Mouse (Mus musculus) forebrain, embryonic 14.5 days (tissue): ENCODE results near the gene Zfp653. TPM values are rescaled to one million over a fixed set of nuclear protein-coding genes. Genes with fewer than 3 reads are reported as not detected.

Source experiments
- ATAC-seq: fragments of 200-750 bp; cut with Nextera tagmentation; 2 replicates; pipeline ENCODE4 v1.8.0; 2017; ENCODE audit warnings: mild to moderate bottlenecking, moderate library complexity
- DNase-seq: peaks from one replicate; pipeline ENCODE4 v3.0.0-alpha.2; 2015; ENCODE audit warnings: low spot score
- H3K27ac ChIP-seq: fragments of 300-500 bp; sonication (generic); 2 replicates; pipeline ENCODE4 v1.5.1; 2014; ENCODE audit warnings: low read depth, mild to moderate bottlenecking, control low read depth, low read length, moderate library complexity
- H3K27me3 ChIP-seq: fragments of 300-500 bp; sonication (generic); replicated peaks from 2 replicates; pipeline ENCODE4 v1.6.1; 2014; ENCODE audit warnings: low read length, control low read depth, mixed read lengths; ENCODE audit not compliant: control insufficient read depth, insufficient read depth
- H3K36me3 ChIP-seq: fragments of 300-500 bp; sonication (generic); 2 replicates; pipeline ENCODE4 v1.6.1; 2014; ENCODE audit warnings: low read length, control low read depth; ENCODE audit not compliant: control insufficient read depth, insufficient read depth
- H3K4me1 ChIP-seq: fragments of 300-500 bp; sonication (generic); 2 replicates; pipeline ENCODE4 v1.6.1; 2014; ENCODE audit warnings: antibody characterized with exemption, low read length, control low read depth; ENCODE audit not compliant: control insufficient read depth, insufficient read depth
- H3K4me2 ChIP-seq: fragments of 300-500 bp; sonication (generic); 2 replicates; pipeline ENCODE4 v1.6.1; 2014; ENCODE audit warnings: mild to moderate bottlenecking, control low read depth, low read length
- H3K4me3 ChIP-seq: fragments of 300-500 bp; sonication (generic); 2 replicates; pipeline ENCODE4 v1.5.1; 2014; ENCODE audit warnings: low read depth, low read length, control low read depth
- H3K9ac ChIP-seq: fragments of 300-500 bp; sonication (generic); 2 replicates; pipeline ENCODE4 v1.6.1; 2014; ENCODE audit warnings: mild to moderate bottlenecking, low read length, control low read depth, moderate library complexity
- H3K9me3 ChIP-seq: fragments of 300-500 bp; sonication (generic); replicated peaks from 2 replicates; pipeline ENCODE4 v1.6.1; 2016; ENCODE audit warnings: low read length, control low read depth, mixed read lengths; ENCODE audit not compliant: control insufficient read depth
- WGBS: fragments of 180-500 bp; shearing (Covaris S2); extraction: QIAGEN DNeasy Blood & Tissue Kit; methylation state at CpG from one replicate; pipeline ENCODE4 v1.1.7; 2014; 5-methylcytosine and 5-hydroxymethylcytosine counted together
- microRNA-seq: library from miRNA; unstranded; fragments of <30 nt; microRNA quantifications from one replicate; pipeline ENCODE4, GENCODE M21; 2016
- polyA plus RNA-seq: library from polyadenylated mRNA; unstranded; fragments of >200 nt; fragmentation: Nextera tagmentation; extraction: Ambion mirVana; gene quantifications from 2 replicates; pipeline ENCODE4 v1.2.1, GENCODE M21; 2014

The Zfp653 gene
- polyA plus RNA-seq, 1 experiment from 2014 or later: 11.3 TPM

- Histone ChIP-seq H3K4me1 (peaks cover under 1% of the 10 kb centered on the region; the same call in 1 of the 2 replicates), H3K27ac (no peak overlapping the region), H3K9me3 (no peaks in the 10 kb centered on the region), H3K4me3 (no peak overlapping the region), H3K36me3 (peaks cover 91% of the 10 kb centered on the region), H3K27me3 (no peaks in the 10 kb centered on the region), H3K9ac (no peak overlapping the region), H3K4me2 (no peak overlapping the region)
- DNase-seq: no peak
- ATAC-seq: no peak
- WGBS: 96% methylated on average over 9 of the region's 9 CpGs
Observed at GRCm38 (mm10) chr9:22030386-22030785, 40.8 kb downstream of the Zfp653 start.

- DNase-seq (no peak), ATAC-seq (no peak)
- Histone ChIP-seq H3K9ac (no peak overlapping the region), H3K4me1 (no peaks in the 10 kb centered on the region), H3K27me3 (no peaks in the 10 kb centered on the region), H3K36me3 (peaks cover 91% of the 10 kb centered on the region), H3K4me3 (no peak overlapping the region), H3K27ac (no peak overlapping the region), H3K9me3 (no peaks in the 10 kb centered on the region), H3K4me2 (no peak overlapping the region)
- 20% methylated on average over 7 of the region's 7 CpGs for WGBS
Observed at GRCm38 (mm10) chr9:22028467-22028866, 42.7 kb downstream of the Zfp653 start.

- no peak overlapping the region for H3K9ac ChIP-seq
- no peaks in the 10 kb centered on the region for H3K27me3 ChIP-seq
- H3K27ac ChIP-seq: no peak overlapping the region
- ATAC-seq (no peak), DNase-seq (no peak)
- H3K36me3 ChIP-seq: peaks cover 82% of the 10 kb centered on the region
- no peak overlapping the region for H3K4me3 ChIP-seq
- WGBS: 73% methylated on average over 8 of the region's 8 CpGs
- H3K4me2 ChIP-seq: no peak overlapping the region
- no peaks in the 10 kb centered on the region for H3K4me1 ChIP-seq
- no peaks in the 10 kb centered on the region for H3K9me3 ChIP-seq
Observed at GRCm38 (mm10) chr9:22024592-22024991, 46.6 kb downstream of the Zfp653 start.

GRCm38 (mm10) chr9:22017208-22017825 lies 53.9 kb downstream of the Zfp653 start:
- WGBS: 80% methylated on average over 7 of the region's 7 CpGs
- no peak for DNase-seq
- H3K36me3 ChIP-seq: peaks cover 74% of the 10 kb centered on the region

GRCm38 (mm10) chr9:22016245-22016644 lies 54.9 kb downstream of the Zfp653 start:
- no peak overlapping the region for H3K9ac ChIP-seq
- H3K4me3 ChIP-seq: no peak overlapping the region
- no peak for ATAC-seq
- H3K27me3 ChIP-seq: no peaks in the 10 kb centered on the region
- no peaks in the 10 kb centered on the region for H3K4me1 ChIP-seq
- 73% methylated on average over 10 of the region's 10 CpGs for WGBS
- H3K27ac ChIP-seq: no peak overlapping the region
- peaks cover 83% of the 10 kb centered on the region for H3K36me3 ChIP-seq
- no peak for DNase-seq
- no peaks in the 10 kb centered on the region for H3K9me3 ChIP-seq
- no peak overlapping the region for H3K4me2 ChIP-seq

More at GRCm38 (mm10) chr9:22017208-22017825, 53.9 kb downstream of the Zfp653 start:
- Histone ChIP-seq H3K9me3 (no peaks in the 10 kb centered on the region), H3K4me3 (no peak overlapping the region), H3K4me1 (no peaks in the 10 kb centered on the region), H3K27me3 (no peaks in the 10 kb centered on the region), H3K4me2 (no peak overlapping the region), H3K27ac (no peak overlapping the region), H3K9ac (no peak overlapping the region)
- ATAC-seq: no peak

GRCm38 (mm10) chr9:22012731-22013130 lies 58.4 kb downstream of the Zfp653 start:
- Histone ChIP-seq H3K4me1 (no peaks in the 10 kb centered on the region), H3K9me3 (no peaks in the 10 kb centered on the region), H3K36me3 (peaks cover 92% of the 10 kb centered on the region), H3K4me2 (no peak overlapping the region), H3K4me3 (no peak overlapping the region), H3K27ac (no peak overlapping the region), H3K27me3 (no peaks in the 10 kb centered on the region), H3K9ac (no peak overlapping the region)
- WGBS: 91% methylated on average over 13 of the region's 13 CpGs
- ATAC-seq (peak; percentile 26; the same call in 1 of the 2 replicates), DNase-seq (no peak)

- peaks cover 96% of the 10 kb centered on the region for H3K36me3 ChIP-seq
- ATAC-seq (peak; percentile 26; the same call in 1 of the 2 replicates), DNase-seq (no peak)
- H3K4me2 ChIP-seq: no peak overlapping the region
- WGBS: 88% methylated on average over 5 of the region's 5 CpGs
- no peak overlapping the region for H3K4me3 ChIP-seq
- H3K27me3 ChIP-seq: no peaks in the 10 kb centered on the region
- no peak overlapping the region for H3K27ac ChIP-seq
- H3K4me1 ChIP-seq: no peaks in the 10 kb centered on the region
- H3K9ac ChIP-seq: no peak overlapping the region
- H3K9me3 ChIP-seq: no peaks in the 10 kb centered on the region
Observed at GRCm38 (mm10) chr9:22011055-22011454, 60.1 kb downstream of the Zfp653 start.

Small RNA genes lying within 50 kb of the gene (microRNA-seq; reads per million reads assigned to microRNA genes)
- gene Mir7084: 0.40 reads per million

Other genes starting within 250 kb of the Zfp653 start
- 0.26 TPM in 1 of 2 replicates, not detected in the other for gene Angptl8, start 235.9 kb downstream of the Zfp653 start, polyA plus RNA-seq
- 6.7 and 10.3 TPM in 2 replicates for gene Dock6, start 218.7 kb downstream of the Zfp653 start, polyA plus RNA-seq
- 23.0 and 24.6 TPM in 2 replicates for gene Rab3d, start 153.2 kb downstream of the Zfp653 start, polyA plus RNA-seq
- 3.5 and 5.3 TPM in 2 replicates for gene Ccdc159, start 143.9 kb downstream of the Zfp653 start, polyA plus RNA-seq
- 49.3 and 66.0 TPM in 2 replicates for gene Tmem205, start 143.8 kb downstream of the Zfp653 start, polyA plus RNA-seq
- gene Plppr2, start 134.3 kb downstream of the Zfp653 start, polyA plus RNA-seq: 47.3 and 66.7 TPM in 2 replicates
- gene Swsap1, start 115.6 kb downstream of the Zfp653 start, polyA plus RNA-seq: 19.8 and 23.6 TPM in 2 replicates
- gene Epor, start 107.9 kb downstream of the Zfp653 start, polyA plus RNA-seq: 1.3 and 2.2 TPM in 2 replicates
- 1.3 TPM in 2 replicates for gene Rgl3, start 81.9 kb downstream of the Zfp653 start, polyA plus RNA-seq
- 4.5 and 4.8 TPM in 2 replicates for gene Ccdc151, start 68.7 kb downstream of the Zfp653 start, polyA plus RNA-seq
- 57.1 and 67.9 TPM in 2 replicates for gene Prkcsh, start 68.6 kb downstream of the Zfp653 start, polyA plus RNA-seq
- 88.1 and 107 TPM in 2 replicates for gene Elavl3, start 19.4 kb downstream of the Zfp653 start, polyA plus RNA-seq
- not detected in 2 replicates for gene Gm49318, start 117 bp downstream of the Zfp653 start, polyA plus RNA-seq
- gene Ecsit, start 14.1 kb upstream of the Zfp653 start, polyA plus RNA-seq: 47.2 and 56.2 TPM in 2 replicates
- 0.19 and 0.72 TPM in 2 replicates for gene Cnn1, start 27.8 kb upstream of the Zfp653 start, polyA plus RNA-seq
- gene Elof1, start 45.8 kb upstream of the Zfp653 start, polyA plus RNA-seq: 213 and 240 TPM in 2 replicates
- gene Acp5, start 64.3 kb upstream of the Zfp653 start, polyA plus RNA-seq: 0.38 and 0.42 TPM in 2 replicates
- 93.5 and 109 TPM in 2 replicates for gene Pigyl, start 85.5 kb upstream of the Zfp653 start, polyA plus RNA-seq
- 0.13 and 0.26 TPM in 2 replicates for gene Zfp872, start 116.7 kb upstream of the Zfp653 start, polyA plus RNA-seq
- 8.9 and 12.9 TPM in 2 replicates for gene Zfp809, start 154.3 kb upstream of the Zfp653 start, polyA plus RNA-seq
- 14.0 and 15.3 TPM in 2 replicates for gene Zfp599, start 188.5 kb upstream of the Zfp653 start, polyA plus RNA-seq
- gene Zfp810, start 236.3 kb upstream of the Zfp653 start, polyA plus RNA-seq: 24.8 and 30.4 TPM in 2 replicates